Mouse (Mus musculus) embryonic fibroblast, embryonic 13.5 days (primary cell): ENCODE results near the gene Cnnm4.

Source experiments
- CTCF ChIP-seq: IDR thresholded peaks from 2 replicates; pipeline ENCODE4 v1.5.1; 2011; ENCODE audit warnings: mild to moderate bottlenecking, control low read depth, low read length, moderate library complexity, borderline replicate concordance; ENCODE audit not compliant: insufficient read depth
- POLR2A ChIP-seq: IDR thresholded peaks from 2 replicates; pipeline ENCODE4 v1.6.1; 2011; ENCODE audit warnings: low read depth, mild to moderate bottlenecking, control low read depth, low read length, moderate library complexity

GRCm38 (mm10) chr1:36446106-36446824, 25.2 kb upstream of the Cnnm4 start:
- TF ChIP-seq CTCF (no peak), POLR2A (no peak)
